Mouse (Mus musculus): ENCODE measurements at regions not wholly inside any gene's neighbourhood (a gene's known extent, or its start where the extent isn't known, plus 50 kb on each side); places are given as distances from the start of the nearest gene placed in this dataset.

- no peak overlapping the region for H3K4me3 ChIP-seq
- no peak overlapping the region for H3K27ac ChIP-seq
- no peak for TF ChIP-seq CTCF (IDR thresholded peaks at IDR 0.05)
- intact Hi-C loops (cut with DNase I): loop anchor here (5.0 kb wide), 2 partner anchors 51 to 366 kb away; no protein-coding TSS in a partner anchor
- no peak for DNase-seq (ENCODE audit: extremely low spot score in 1 of 2, low spot score in 2 of 2)
Measured at GRCm38 (mm10) chr10:66850972-66851478, 244.9 kb upstream of the Jmjd1c start.

- Histone ChIP-seq H3K4me3 (no peak overlapping the region), H3K27ac (no peak overlapping the region)
- DNase-seq (ENCODE audit: extremely low spot score in 1 of 2, low spot score in 2 of 2): no peak
- no peak for TF ChIP-seq CTCF (IDR thresholded peaks at IDR 0.05)
- intact Hi-C loops (cut with DNase I): loop anchor here (5.0 kb wide), 2 partner anchors 50 to 365 kb away; no protein-coding TSS in a partner anchor
Measured at GRCm38 (mm10) chr10:66851841-66852240, 244.1 kb upstream of the Jmjd1c start.

GRCm38 (mm10) chr10:66852708-66853107 lies 243.2 kb upstream of the Jmjd1c start:
- no peak overlapping the region for H3K4me3 ChIP-seq
- no peak for DNase-seq (ENCODE audit: extremely low spot score in 1 of 2, low spot score in 2 of 2)
- no peak for TF ChIP-seq CTCF (IDR thresholded peaks at IDR 0.05)
- intact Hi-C loops (cut with DNase I): loop anchor here (1.0 to 5.0 kb wide), 3 partner anchors 50 to 459 kb away; no protein-coding TSS in a partner anchor
- H3K27ac ChIP-seq: no peak overlapping the region

- peak; percentile 80 to 86 for DNase-seq (ENCODE audit: extremely low spot score in 1 of 2, low spot score in 2 of 2)
- intact Hi-C loops (cut with DNase I): loop anchor here (1.0 to 5.0 kb wide), 3 partner anchors 49 to 458 kb away; no protein-coding TSS in a partner anchor
- peak; percentile 90 for TF ChIP-seq CTCF (IDR thresholded peaks at IDR 0.05)
- Histone ChIP-seq H3K27ac (no peak overlapping the region), H3K4me3 (0 out of 2 replicates have a peak overlapping the region, but pooled peaks have one; percentile 11)
Measured at GRCm38 (mm10) chr10:66853258-66853657, 242.7 kb upstream of the Jmjd1c start.

GRCm38 (mm10) chr10:66854895-66855294 lies 241.0 kb upstream of the Jmjd1c start:
- no peak for DNase-seq (ENCODE audit: extremely low spot score in 1 of 2, low spot score in 2 of 2)
- Histone ChIP-seq H3K4me3 (no peak overlapping the region), H3K27ac (no peak overlapping the region)
- TF ChIP-seq CTCF (IDR thresholded peaks at IDR 0.05): no peak
- intact Hi-C loops (cut with DNase I): loop anchor here (5.0 kb wide), 2 partner anchors 47 to 362 kb away; no protein-coding TSS in a partner anchor

- no peak for TF ChIP-seq CTCF (IDR thresholded peaks at IDR 0.05)
- no peak overlapping the region for H3K4me3 ChIP-seq
- intact Hi-C loops (cut with DNase I): no loop called here
- no peak overlapping the region for H3K27ac ChIP-seq
- no peak for DNase-seq (ENCODE audit: extremely low spot score in 1 of 2, low spot score in 2 of 2)
Measured at GRCm38 (mm10) chr10:66857330-66857729, 238.6 kb upstream of the Jmjd1c start.

- no peak for DNase-seq (ENCODE audit: extremely low spot score in 1 of 2, low spot score in 2 of 2)
- H3K4me3 ChIP-seq: no peak overlapping the region
- TF ChIP-seq CTCF (IDR thresholded peaks at IDR 0.05): no peak
- no peak overlapping the region for H3K27ac ChIP-seq
- intact Hi-C loops (cut with DNase I): no loop called here
Measured at GRCm38 (mm10) chr10:66861421-66861820, 234.5 kb upstream of the Jmjd1c start.

- intact Hi-C loops (cut with DNase I): no loop called here
- Histone ChIP-seq H3K27ac (no peak overlapping the region), H3K4me3 (no peak overlapping the region)
- peak; percentile 52 for TF ChIP-seq CTCF (IDR thresholded peaks at IDR 0.05)
- DNase-seq (ENCODE audit: extremely low spot score in 1 of 2, low spot score in 2 of 2): no peak
Measured at GRCm38 (mm10) chr10:66864161-66864862, 231.6 kb upstream of the Jmjd1c start.

GRCm38 (mm10) chr10:66865010-66865582 lies 230.8 kb upstream of the Jmjd1c start:
- Histone ChIP-seq H3K4me3 (no peak overlapping the region), H3K27ac (no peak overlapping the region)
- no peak for DNase-seq (ENCODE audit: extremely low spot score in 1 of 2, low spot score in 2 of 2)
- intact Hi-C loops (cut with DNase I): no loop called here
- TF ChIP-seq CTCF (IDR thresholded peaks at IDR 0.05): no peak

GRCm38 (mm10) chr10:66871133-66871664 lies 224.7 kb upstream of the Jmjd1c start:
- Histone ChIP-seq H3K4me3 (no peak overlapping the region), H3K27ac (no peak overlapping the region)
- TF ChIP-seq CTCF (IDR thresholded peaks at IDR 0.05): no peak
- intact Hi-C loops (cut with DNase I): no loop called here
- no peak for DNase-seq (ENCODE audit: extremely low spot score in 1 of 2, low spot score in 2 of 2)

GRCm38 (mm10) chr10:66871673-66872072 lies 224.3 kb upstream of the Jmjd1c start:
- DNase-seq (ENCODE audit: extremely low spot score in 1 of 2, low spot score in 2 of 2): no peak
- no peak for TF ChIP-seq CTCF (IDR thresholded peaks at IDR 0.05)

GRCm38 (mm10) chr10:66873468-66873867 lies 222.5 kb upstream of the Jmjd1c start:
- no peak for DNase-seq (ENCODE audit: extremely low spot score in 1 of 2, low spot score in 2 of 2)
- intact Hi-C loops (cut with DNase I): no loop called here
- Histone ChIP-seq H3K27ac (no peak overlapping the region), H3K4me3 (no peak overlapping the region)
- no peak for TF ChIP-seq CTCF (IDR thresholded peaks at IDR 0.05)

More at GRCm38 (mm10) chr10:66871673-66872072, 224.3 kb upstream of the Jmjd1c start:
- intact Hi-C loops (cut with DNase I): no loop called here
- H3K27ac ChIP-seq: no peak overlapping the region
- H3K4me3 ChIP-seq: no peak overlapping the region

Measured in left cerebral cortex, adult 2 months (tissue).